Comparison of ENCODE assay signal across 20 mouse cellular contexts in genomic region chr6:72644576-72644975, GRCm38 (mm10). TPM values are rescaled to one million over a fixed set of nuclear protein-coding genes. Genes with fewer than 3 reads are reported as not detected.
DNase-seq lines count a peak whose midpoint lies in the region; TF ChIP-seq lines count a peak whose summit lies in the region.
"Had no signal": no experiment of that assay in that cellular context is flagged by ENCODE, and none has a peak within 500 bp of the region (broad histone marks: within the 10 kb centered on the region; RNA-seq: fewer than 3 reads in every experiment).

No protein-coding gene starts in this region.

- TF ChIP-seq CTCF in gastrocnemius, adult 2 months (IDR thresholded peaks at IDR 0.05) = no peak
- TF ChIP-seq CTCF in C2C12 (IDR thresholded peaks at IDR 0.05; ENCODE audit: control insufficient read depth, insufficient read depth, insufficient read length) = no peak

- H3K36me3 ChIP-seq in C2C12 (ENCODE audit: control insufficient read depth, insufficient read depth) = no peaks in the 10 kb centered on the region
- H3K36me3 ChIP-seq in myocyte (ENCODE audit: control insufficient read depth, insufficient read depth) = no peaks in the 10 kb centered on the region

- DNase-seq in gastrocnemius, adult 2 months = no peak
- DNase-seq in gastrocnemius, postnatal 10 days = no peak
- peak; percentile 69 for DNase-seq in adipocyte (ENCODE audit: low spot score)
- no peak for DNase-seq in embryo, embryonic 10 days (ENCODE audit: low spot score)
- no peak for DNase-seq in adrenal gland, adult 18-20 months (ENCODE audit: low spot score in 2 of 2)
- no peak for DNase-seq in heart, postnatal 14 days
- DNase-seq: adrenal gland, adult 8-10 months; cerebellum, adult 8-10 months; cerebellum, postnatal 14 days; forebrain, postnatal 0 days; gastrocnemius, postnatal 36 days; heart, adult 18-20 months; heart, postnatal 10 days had no signal

- H3K79me2 ChIP-seq in C2C12 (ENCODE audit: control insufficient read depth, insufficient read depth) (no peaks in the 10 kb centered on the region), myocyte (ENCODE audit: control insufficient read depth, insufficient read depth) (no peaks in the 10 kb centered on the region)

- peak overlapping the region; percentile 31; the same call in 1 of the 2 replicates for H3K27ac ChIP-seq in gastrocnemius, adult 2 months
- H3K27ac ChIP-seq: embryonic facial prominence, embryonic 13.5 days; forebrain, embryonic 13.5 days; heart, embryonic 10.5 days; hindbrain, embryonic 10.5 days; hindbrain, embryonic 14.5 days had no signal

- H3K4me2 ChIP-seq in myocyte (ENCODE audit: low read depth) = peak overlapping the region; percentile 58
- H3K4me2 ChIP-seq: embryonic facial prominence, embryonic 13.5 days; forebrain, embryonic 13.5 days; hindbrain, embryonic 14.5 days had no signal

- no peak overlapping the region for H3ac ChIP-seq in C2C12 (ENCODE audit: control insufficient read depth, insufficient read length, low read depth)
- no peak overlapping the region for H3ac ChIP-seq in myocyte (ENCODE audit: control insufficient read depth, insufficient read length)

- H3K79me3 ChIP-seq in C2C12 (ENCODE audit: low read depth) = no peaks in the 10 kb centered on the region

- TF ChIP-seq POLR2A in myocyte (IDR thresholded peaks at IDR 0.05; ENCODE audit: insufficient read length, low read depth) = no peak

- H3K4me3 ChIP-seq in gastrocnemius, adult 2 months = no peak overlapping the region
- H3K4me3 ChIP-seq in C2C12 (ENCODE audit: insufficient read depth, poor library complexity, severe bottlenecking) (no peak overlapping the region), myocyte (no peak overlapping the region)
- H3K4me3 ChIP-seq: embryonic facial prominence, embryonic 13.5 days; forebrain, embryonic 13.5 days; heart, embryonic 10.5 days; hindbrain, embryonic 10.5 days had no signal

- H3K27me3 ChIP-seq in C2C12 (ENCODE audit: control insufficient read depth, insufficient read depth, insufficient read length) (no peaks in the 10 kb centered on the region), myocyte (ENCODE audit: control insufficient read depth, insufficient read depth, insufficient read length) (no peaks in the 10 kb centered on the region)
- H3K27me3 ChIP-seq: embryonic facial prominence, embryonic 13.5 days; forebrain, embryonic 13.5 days had no signal

- intact Hi-C loops in gastrocnemius, adult 2 months (cut with DNase I) = no loop called here
- intact Hi-C loops in heart, postnatal 14 days (cut with DNase I) = no loop called here

TF ChIP-seq in C2C12, 6 proteins besides CTCF, POLR2A, EP300 and RAD21:
- TF ChIP-seq USF1 (IDR thresholded peaks at IDR 0.05; ENCODE audit: low read depth) = peak; percentile 44
- TF ChIP-seq CEBPB (IDR thresholded peaks at IDR 0.05; ENCODE audit: low read depth) = no peak

TF ChIP-seq in myocyte, 11 proteins besides CTCF, POLR2A, EP300 and RAD21:
- no peak for TF ChIP-seq MYOG (IDR thresholded peaks at IDR 0.05; ENCODE audit: control insufficient read depth in 1 of 3, insufficient read depth in 1 of 3, insufficient read length in 2 of 3, low read depth in 2 of 3)
- peak; percentile 20 for TF ChIP-seq USF1 (IDR thresholded peaks at IDR 0.05; ENCODE audit: low read depth)

RNA-seq across cellular contexts. Expression of gene Tgoln1, which starts 27.8 kb away (rescaled TPM):
- 10 to 100 TPM; 23.2 to 29.0 TPM for total RNA-seq in gastrocnemius, adult 2 months (2021)
- 10 to 100 TPM; 22.8 to 25.2 TPM for total RNA-seq in gastrocnemius, postnatal 10 days (2021)
- 10.2 TPM for polyA plus RNA-seq in C2C12 (2012; fragmentation: generic; extraction: Trizol)
- 16.3 TPM for polyA plus RNA-seq in myocyte (2012; fragmentation: generic; extraction: Trizol)
- total RNA-seq in adrenal gland, adult 18-20 months (2021) = 100 to 1,000 TPM; 241 to 257 TPM
- total RNA-seq in heart, postnatal 14 days (2021) = 10 to 100 TPM; 46.4 to 47.6 TPM

RNA-seq across cellular contexts. Expression of gene Retsat, which starts 46.3 kb away (rescaled TPM):
- 10 to 100 TPM; 56.1 to 98.6 TPM for total RNA-seq in gastrocnemius, adult 2 months (2021)
- total RNA-seq in gastrocnemius, postnatal 10 days (2021) = 10 to 100 TPM; 36.3 to 37.1 TPM
- polyA plus RNA-seq in C2C12 (2012; fragmentation: generic; extraction: Trizol) = 20.8 TPM
- 14.9 TPM for polyA plus RNA-seq in myocyte (2012; fragmentation: generic; extraction: Trizol)
- 100 to 1,000 TPM; 332 to 343 TPM for total RNA-seq in adrenal gland, adult 18-20 months (2021)
- total RNA-seq in heart, postnatal 14 days (2021) = 100 to 1,000 TPM; 164 to 166 TPM

RNA-seq across cellular contexts. Expression of gene Elmod3, which starts 46.4 kb away (rescaled TPM):
- 1 to 10 TPM; 7.7 to 9.8 TPM for total RNA-seq in gastrocnemius, adult 2 months (2021)
- 1 to 10 TPM; 6.1 to 6.8 TPM for total RNA-seq in gastrocnemius, postnatal 10 days (2021)
- 5.1 TPM for polyA plus RNA-seq in C2C12 (2012; fragmentation: generic; extraction: Trizol)
- 6.4 TPM for polyA plus RNA-seq in myocyte (2012; fragmentation: generic; extraction: Trizol)
- total RNA-seq in adrenal gland, adult 18-20 months (2021) = 10 to 100 TPM; 10.9 to 13.5 TPM
- 10 to 100 TPM; 16.7 to 19.2 TPM for total RNA-seq in heart, postnatal 14 days (2021)

Comparison
In these comparisons a context has a peak if more than half of its experiments do, and no peak if none do; other contexts are left out.
1. RNA of gene Tgoln1, which starts 27.8 kb away (total RNA-seq): 241 to 257 TPM in adrenal gland, adult 18-20 months; 46.4 to 47.6 TPM in heart, postnatal 14 days, 23.2 to 29.0 TPM in gastrocnemius, adult 2 months and 22.8 to 25.2 TPM in gastrocnemius, postnatal 10 days; every median in the first group is over 4 times any median in the second.